Mouse (Mus musculus) myocyte (in vitro differentiated cells): ENCODE measurements at regions not wholly inside any gene's neighbourhood (a gene's known extent, or its start where the extent isn't known, plus 50 kb on each side); places are given as distances from the start of the nearest gene placed in this dataset.

Experiments
- H3K27me3 ChIP-seq: one replicate; pipeline ENCODE4 v1.6.1; 2011; ENCODE audit not compliant: control insufficient read depth, insufficient read depth, insufficient read length
- H3K36me3 ChIP-seq: one replicate; pipeline ENCODE4 v1.6.1; 2011; ENCODE audit not compliant: control insufficient read depth, insufficient read depth
- H3K4me2 ChIP-seq: one replicate; pipeline ENCODE4 v1.6.1; 2011; ENCODE audit warnings: low read depth, control low read depth
- H3K4me3 ChIP-seq: one replicate; pipeline ENCODE4 v1.5.1; 2011; ENCODE audit warnings: mild to moderate bottlenecking, control low read depth, moderate library complexity
- H3K79me2 ChIP-seq: one replicate; pipeline ENCODE4 v1.6.1; 2011; ENCODE audit not compliant: control insufficient read depth, insufficient read depth
- H3ac ChIP-seq: one replicate; pipeline ENCODE4 v1.6.1; 2011; ENCODE audit not compliant: control insufficient read depth, insufficient read length
- CEBPB ChIP-seq: IDR thresholded peaks from 2 replicates; pipeline ENCODE4 v1.6.1; 2011; ENCODE audit warnings: mild to moderate bottlenecking, moderate library complexity; ENCODE audit not compliant: poor library complexity, insufficient read depth, severe bottlenecking
- E2F4 ChIP-seq: IDR thresholded peaks from one replicate; pipeline ENCODE4 v1.6.1; 2011; ENCODE audit warnings: mild to moderate bottlenecking, control low read depth, moderate library complexity; ENCODE audit not compliant: insufficient read depth
- MAX ChIP-seq: IDR thresholded peaks from one replicate; pipeline ENCODE4 v1.6.1; 2011; ENCODE audit warnings: low read depth, mild to moderate bottlenecking, control low read depth
- MYOD1 ChIP-seq, 3 experiments: IDR thresholded peaks; one replicate each; pipeline ENCODE4 v1.6.1; 2011; ENCODE audit warnings: control low read depth in 2 of 3, low read depth in 2 of 3, mild to moderate bottlenecking in 2 of 3, moderate library complexity in 1 of 3; ENCODE audit not compliant: insufficient read length in 2 of 3, control insufficient read depth in 1 of 3
- MYOG ChIP-seq, 3 experiments: IDR thresholded peaks; one replicate each; pipeline ENCODE4 v1.6.1; 2011; ENCODE audit warnings: control low read depth in 2 of 3, low read depth in 2 of 3, mild to moderate bottlenecking in 2 of 3; ENCODE audit not compliant: insufficient read length in 2 of 3, control insufficient read depth in 1 of 3, insufficient read depth in 1 of 3
- POLR2A ChIP-seq: IDR thresholded peaks from one replicate; pipeline ENCODE4 v1.6.1; 2011; ENCODE audit warnings: low read depth, mild to moderate bottlenecking, control low read depth, moderate library complexity; ENCODE audit not compliant: insufficient read length
- POLR2AphosphoS2 ChIP-seq: IDR thresholded peaks from one replicate; pipeline ENCODE4 v1.6.1; 2011; ENCODE audit warnings: low read depth, control low read depth; ENCODE audit not compliant: insufficient read length
- REST ChIP-seq: IDR thresholded peaks from one replicate; pipeline ENCODE4 v1.6.1; 2011; ENCODE audit warnings: mild to moderate bottlenecking, control low read depth, moderate library complexity; ENCODE audit not compliant: insufficient read depth, insufficient read length
- SRF ChIP-seq: IDR thresholded peaks from one replicate; pipeline ENCODE4 v1.6.1; 2011; ENCODE audit warnings: low read depth; ENCODE audit not compliant: control insufficient read depth, insufficient read length
- TCF12 ChIP-seq: IDR thresholded peaks from one replicate; pipeline ENCODE4 v1.6.1; 2011; ENCODE audit warnings: mild to moderate bottlenecking, control low read depth; ENCODE audit not compliant: poor library complexity, insufficient read depth, severe bottlenecking
- TCF3 ChIP-seq: IDR thresholded peaks from one replicate; pipeline ENCODE4 v1.6.1; 2011; ENCODE audit warnings: low read depth, control low read depth; ENCODE audit not compliant: insufficient read length
- USF1 ChIP-seq: IDR thresholded peaks from one replicate; pipeline ENCODE4 v1.6.1; 2011; ENCODE audit warnings: low read depth, mild to moderate bottlenecking, control low read depth, moderate library complexity

DNA sequence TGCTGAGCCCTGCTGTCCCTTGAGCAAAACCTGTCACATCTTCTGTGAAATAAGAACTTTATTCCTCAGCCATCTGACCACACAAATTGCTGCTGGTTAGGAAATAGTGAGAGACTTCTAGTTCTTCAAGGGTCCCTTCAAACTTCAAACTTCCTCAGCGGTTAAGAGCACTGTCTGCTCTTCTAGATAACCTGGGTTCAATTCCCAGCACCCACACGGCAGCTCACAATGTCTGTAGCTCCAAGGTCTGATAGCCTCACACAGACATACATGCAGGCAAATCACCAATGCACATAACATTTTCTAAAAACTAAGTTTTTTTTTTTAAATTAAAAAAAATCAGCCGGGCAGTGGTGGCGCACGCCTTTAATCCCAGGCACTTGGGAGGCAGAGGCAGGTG, 407.0 kb upstream of the Smim15 start:
- Histone ChIP-seq H3ac (no peak overlapping the region), H3K79me2 (no peaks in the 10 kb centered on the region), H3K36me3 (no peaks in the 10 kb centered on the region), H3K4me2 (no peak overlapping the region), H3K4me3 (no peak overlapping the region), H3K27me3 (no peaks in the 10 kb centered on the region)
- TF ChIP-seq MYOG (IDR thresholded peaks at IDR 0.05; ENCODE audit: control insufficient read depth in 1 of 3, insufficient read depth in 1 of 3, insufficient read length in 2 of 3, low read depth in 2 of 3) (no peak), SRF (no peak), MYOD1 (IDR thresholded peaks at IDR 0.05; ENCODE audit: control insufficient read depth in 1 of 3, insufficient read length in 2 of 3, low read depth in 2 of 3) (no peak), REST (no peak), USF1 (no peak), TCF12 (no peak), POLR2AphosphoS2 (no peak), TCF3 (no peak), POLR2A (no peak), CEBPB (no peak), MAX (no peak), E2F4 (no peak)

DNA sequence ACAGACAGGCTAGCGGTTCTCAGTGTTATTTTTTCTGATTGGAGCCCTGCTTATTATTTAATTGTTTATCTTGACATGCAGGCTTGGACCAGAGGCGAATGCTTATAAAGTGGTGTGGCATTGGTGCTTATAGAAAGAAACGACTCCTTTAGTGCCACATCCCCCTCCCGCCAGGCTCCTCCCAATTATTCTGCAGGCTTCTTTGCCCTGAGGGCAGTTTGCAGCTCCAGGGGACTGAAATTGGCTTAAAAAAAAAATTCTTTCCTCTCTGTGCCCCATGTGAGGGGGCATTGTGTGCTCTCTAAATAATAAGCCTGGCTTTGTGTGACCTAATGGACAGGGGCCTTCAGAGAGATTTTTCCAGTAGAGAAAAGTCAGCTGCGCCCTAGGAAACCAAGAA, 409.1 kb upstream of the Smim15 start:
- Histone ChIP-seq H3K4me2 (no peak overlapping the region), H3K36me3 (no peaks in the 10 kb centered on the region), H3K27me3 (no peaks in the 10 kb centered on the region), H3K79me2 (no peaks in the 10 kb centered on the region), H3K4me3 (no peak overlapping the region), H3ac (no peak overlapping the region)
- TF ChIP-seq SRF = no peak
- TF ChIP-seq CEBPB = no peak
- no peak for TF ChIP-seq MAX

DNA sequence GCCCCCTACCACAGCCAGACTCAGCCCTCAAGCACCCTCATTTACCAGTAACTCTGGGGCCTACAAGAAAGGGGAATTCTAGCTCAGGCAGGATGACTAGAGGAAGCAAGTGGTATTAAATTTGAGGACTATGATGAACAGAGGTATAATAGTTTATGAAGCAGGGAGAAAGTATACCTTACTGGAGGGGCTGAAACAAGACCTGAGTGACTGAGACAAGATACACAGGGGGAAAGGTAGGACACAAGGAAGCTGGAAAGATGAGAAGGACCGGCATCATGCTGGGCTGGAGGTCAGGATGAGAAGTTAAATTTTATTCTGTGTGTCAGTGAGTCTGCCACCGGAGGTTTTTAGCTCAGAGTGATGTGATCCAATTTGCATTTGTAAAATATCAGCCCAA, 417.2 kb upstream of the Smim15 start:
- Histone ChIP-seq H3K27me3 (no peaks in the 10 kb centered on the region), H3K36me3 (no peaks in the 10 kb centered on the region), H3ac (no peak overlapping the region), H3K4me3 (no peak overlapping the region), H3K4me2 (no peak overlapping the region), H3K79me2 (no peaks in the 10 kb centered on the region)
- TF ChIP-seq REST = no peak
- no peak for TF ChIP-seq SRF
- TF ChIP-seq MAX = no peak
- no peak for TF ChIP-seq POLR2AphosphoS2
- no peak for TF ChIP-seq CEBPB
- no peak for TF ChIP-seq MYOG (IDR thresholded peaks at IDR 0.05; ENCODE audit: control insufficient read depth in 1 of 3, insufficient read depth in 1 of 3, insufficient read length in 2 of 3, low read depth in 2 of 3)
- no peak for TF ChIP-seq POLR2A
- TF ChIP-seq USF1 = no peak
- no peak for TF ChIP-seq TCF3
- no peak for TF ChIP-seq E2F4
- no peak for TF ChIP-seq TCF12

DNA sequence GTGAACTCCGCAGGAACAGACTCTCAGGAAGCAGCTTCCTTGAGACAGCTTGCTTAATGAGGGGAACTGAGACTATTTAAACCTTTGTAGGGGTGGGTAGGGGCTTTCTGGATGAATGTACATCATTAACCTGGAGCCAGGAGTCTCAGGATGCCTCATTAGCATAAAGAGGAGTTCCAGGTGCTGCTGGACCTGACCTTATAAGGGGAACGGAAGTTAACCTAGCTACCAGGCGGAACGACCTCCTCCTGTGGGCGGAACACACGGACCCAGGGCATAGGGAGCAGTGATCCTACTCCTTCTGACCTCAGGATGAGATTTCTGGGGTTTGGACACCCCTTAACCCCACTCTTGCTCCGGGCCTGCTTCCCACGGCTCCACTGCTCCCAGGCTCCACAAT, 417.6 kb upstream of the Smim15 start:
- TF ChIP-seq TCF3 (no peak), POLR2A (no peak), POLR2AphosphoS2 (no peak), REST (no peak), USF1 (no peak), MYOG (IDR thresholded peaks at IDR 0.05; ENCODE audit: control insufficient read depth in 1 of 3, insufficient read depth in 1 of 3, insufficient read length in 2 of 3, low read depth in 2 of 3) (no peak), MYOD1 (IDR thresholded peaks at IDR 0.05; ENCODE audit: control insufficient read depth in 1 of 3, insufficient read length in 2 of 3, low read depth in 2 of 3) (no peak), E2F4 (no peak), MAX (no peak), SRF (no peak), TCF12 (no peak)
- H3ac ChIP-seq = no peak overlapping the region
- H3K4me3 ChIP-seq = no peak overlapping the region
- H3K4me2 ChIP-seq = no peak overlapping the region
- no peaks in the 10 kb centered on the region for H3K27me3 ChIP-seq
- H3K36me3 ChIP-seq = no peaks in the 10 kb centered on the region
- H3K79me2 ChIP-seq = no peaks in the 10 kb centered on the region

DNA sequence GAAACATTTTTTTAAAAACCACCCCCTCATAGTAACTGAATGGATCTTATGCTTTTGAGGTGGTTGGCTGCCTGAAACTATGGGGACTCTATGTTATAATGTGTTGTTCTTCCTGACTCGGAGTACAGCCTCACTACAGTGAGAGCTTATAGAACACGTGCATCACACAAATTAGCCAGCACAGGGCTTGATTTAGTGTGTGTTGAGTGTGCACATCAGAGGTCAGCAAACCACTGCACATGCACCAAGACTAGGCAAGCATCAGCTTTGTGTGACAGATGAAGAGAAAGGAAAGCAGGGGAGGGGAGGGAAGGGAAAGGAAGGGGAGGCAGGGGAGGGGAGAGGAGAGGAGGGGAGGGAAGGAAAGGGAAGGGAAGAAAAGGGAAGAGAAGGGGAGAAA, 422.9 kb upstream of the Smim15 start:
- Histone ChIP-seq H3K4me3 (no peak overlapping the region), H3K79me2 (no peaks in the 10 kb centered on the region), H3K36me3 (no peaks in the 10 kb centered on the region), H3ac (no peak overlapping the region), H3K4me2 (no peak overlapping the region), H3K27me3 (no peaks in the 10 kb centered on the region)
- TF ChIP-seq TCF12 = no peak
